Comparison of ENCODE assay signal across 1 mouse cellular context in the genomic region with DNA sequence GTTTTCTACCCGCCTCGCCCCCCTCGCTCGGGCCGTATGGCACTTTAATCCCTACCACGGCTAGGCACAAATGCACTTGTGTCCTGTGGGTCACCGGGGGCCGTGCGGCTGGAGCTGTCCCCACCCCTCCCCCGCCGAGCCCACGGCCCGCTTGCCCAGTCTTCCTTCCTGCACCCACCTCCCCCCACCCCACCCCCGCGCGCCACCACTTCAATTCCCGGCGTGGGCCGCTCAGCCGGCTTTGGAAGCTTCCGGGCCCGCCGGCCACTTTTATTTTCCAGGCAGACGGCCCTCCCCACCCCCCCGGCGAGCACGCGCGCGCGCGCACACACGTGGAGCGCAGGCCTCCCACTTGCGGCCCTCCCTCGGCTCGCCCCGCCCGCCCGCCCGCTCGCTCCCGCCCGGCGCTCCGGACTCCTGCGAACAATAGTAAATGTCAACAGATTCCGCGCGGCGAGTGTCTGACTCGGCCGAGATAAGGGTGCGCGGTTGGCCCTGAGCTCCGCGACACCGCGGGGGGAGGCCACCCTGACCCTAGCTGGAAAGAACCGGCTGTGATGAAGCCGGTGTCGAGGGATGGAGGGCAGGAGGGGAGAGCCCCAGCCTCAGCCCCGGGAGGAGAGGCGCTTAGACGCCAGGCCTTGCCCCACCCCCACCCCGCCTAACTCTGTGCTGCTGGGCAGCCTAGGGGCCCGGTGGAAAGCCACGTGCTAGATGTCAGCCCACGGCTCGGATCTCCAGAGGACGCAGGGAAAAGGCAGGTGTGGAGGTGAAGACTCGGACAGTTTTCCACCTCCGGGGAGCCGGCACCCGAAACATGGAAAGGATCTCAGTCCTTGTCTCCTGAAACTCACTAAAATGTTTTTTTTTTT.
A peak's percentile ranks its signal among the peaks of the same experiment; 100 is the strongest.
TF ChIP-seq lines count a peak whose summit lies in the region.

No protein-coding gene starts in this region.

TF ChIP-seq in MEL, 35 proteins besides CTCF, POLR2A, EP300 and RAD21 (continued from another document):
- no peak for TF ChIP-seq UBTF (IDR thresholded peaks at IDR 0.05; ENCODE audit: borderline replicate concordance, insufficient read depth, low read depth, low read length)
- peak; percentile 37; the same call in 1 of the 2 replicates for TF ChIP-seq NRF1 (IDR thresholded peaks at IDR 0.05; ENCODE audit: insufficient read depth, low read depth, low read length, poor library complexity, severe bottlenecking)
- TF ChIP-seq SIN3A (IDR thresholded peaks at IDR 0.05; ENCODE audit: low read length): peak; percentile 57; the same call in 1 of the 2 replicates
- TF ChIP-seq USF2 (IDR thresholded peaks at IDR 0.05; ENCODE audit: borderline replicate concordance in 1 of 2, insufficient read depth in 1 of 2, low read depth in 1 of 2, low read length in 2 of 2): no peak
- TF ChIP-seq ZMIZ1 (IDR thresholded peaks at IDR 0.05; ENCODE audit: low read depth, low read length): no peak; the same call in 1 of the 2 replicates
- TF ChIP-seq MAFK (IDR thresholded peaks at IDR 0.05; ENCODE audit: borderline replicate concordance, low read depth, low read length): no peak
- TF ChIP-seq BHLHE40 (IDR thresholded peaks at IDR 0.05; ENCODE audit: borderline replicate concordance, low read depth, low read length): no peak
- peak; percentile 59; the same call in 1 of the 2 replicates for TF ChIP-seq ETS1 (IDR thresholded peaks at IDR 0.05; ENCODE audit: low read depth, low read length)
- TF ChIP-seq POLR2AphosphoS5 (IDR thresholded peaks at IDR 0.05; ENCODE audit: borderline replicate concordance, low read depth, low read length): no peak
- no peak for TF ChIP-seq GABPA (IDR thresholded peaks at IDR 0.05; ENCODE audit: low read depth, low read length)
- peak; percentile 30 for TF ChIP-seq MAX (IDR thresholded peaks at IDR 0.05; ENCODE audit: low read length)
- TF ChIP-seq ELF1 (IDR thresholded peaks at IDR 0.05; ENCODE audit: low read depth, low read length): no peak
